Mouse (Mus musculus): ENCODE results near the gene Mrpl1.

The Mrpl1 gene

DNA sequence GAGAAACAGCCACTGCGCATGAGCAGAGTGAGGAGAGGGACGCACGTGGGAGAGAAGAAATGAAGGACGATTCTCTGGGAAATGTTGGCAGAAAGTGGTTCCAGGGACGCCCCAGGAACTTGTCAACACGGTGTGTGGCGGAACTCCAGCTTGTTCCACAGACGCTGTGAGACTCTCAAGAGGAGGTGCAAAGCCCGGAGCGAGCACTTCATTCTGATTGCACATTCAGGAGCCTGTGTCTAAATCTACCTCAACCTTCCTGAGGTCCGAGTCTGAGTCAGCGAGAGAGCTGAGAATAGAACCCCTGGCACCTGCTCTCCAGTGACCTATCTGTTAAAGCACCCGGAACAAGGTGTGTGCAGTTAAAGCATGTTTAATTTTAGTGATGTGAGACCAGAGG lies 98.8 kb downstream of the Mrpl1 start:
- in situ Hi-C loops (cut with MboI, MseI): no loop called here

GRCm38 (mm10) chr5:96308645-96309044 lies 99.4 kb downstream of the Mrpl1 start:
- in situ Hi-C loops (cut with MboI, MseI): no loop called here

DNA sequence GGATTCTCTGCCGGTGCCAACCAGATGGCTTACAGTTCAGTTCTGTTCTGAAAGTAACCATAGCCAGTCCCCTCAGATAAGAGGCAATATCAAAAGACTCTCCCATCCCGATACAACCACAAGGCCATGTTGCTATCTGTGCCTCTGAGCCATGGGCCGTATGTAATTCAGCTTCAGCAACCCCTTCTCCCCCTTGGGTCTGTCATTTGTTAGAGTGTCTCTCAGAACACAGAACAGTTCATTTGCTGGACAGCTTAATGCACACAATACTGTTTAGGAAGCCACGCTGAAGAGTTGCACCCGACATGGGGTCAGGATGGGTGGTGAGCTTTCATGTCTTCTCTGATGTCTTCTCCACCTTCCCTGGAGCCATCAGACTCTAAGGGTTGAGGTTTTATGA lies 100.3 kb downstream of the Mrpl1 start:
- in situ Hi-C loops (cut with MboI, MseI): no loop called here

GRCm38 (mm10) chr5:96311677-96312076 lies 102.4 kb downstream of the Mrpl1 start:
- in situ Hi-C loops (cut with MboI, MseI): no loop called here

Data from T-helper 2 cell (primary cell).